Mouse (Mus musculus) E14TG2a.4 (cell line): Measurements from ENCODE around the gene Cryge.

Experiments
- CTCF ChIP-seq: conservative IDR thresholded peaks from 2 replicates; pipeline ENCODE4 v1.5.1; 2014; ENCODE audit warnings: low read length
- NANOG ChIP-seq: IDR thresholded peaks from 2 replicates; pipeline ENCODE4 v1.6.1; 2014; ENCODE audit warnings: borderline replicate concordance, low read length, mixed read lengths

- TF ChIP-seq CTCF: no peak
- no peak for TF ChIP-seq NANOG
These were observed 9.1 kb downstream of the Cryge start for GRCm38 (mm10) chr1:65041837-65042236.
